9 mouse cellular contexts compared by ENCODE assay signal in the genomic region with DNA sequence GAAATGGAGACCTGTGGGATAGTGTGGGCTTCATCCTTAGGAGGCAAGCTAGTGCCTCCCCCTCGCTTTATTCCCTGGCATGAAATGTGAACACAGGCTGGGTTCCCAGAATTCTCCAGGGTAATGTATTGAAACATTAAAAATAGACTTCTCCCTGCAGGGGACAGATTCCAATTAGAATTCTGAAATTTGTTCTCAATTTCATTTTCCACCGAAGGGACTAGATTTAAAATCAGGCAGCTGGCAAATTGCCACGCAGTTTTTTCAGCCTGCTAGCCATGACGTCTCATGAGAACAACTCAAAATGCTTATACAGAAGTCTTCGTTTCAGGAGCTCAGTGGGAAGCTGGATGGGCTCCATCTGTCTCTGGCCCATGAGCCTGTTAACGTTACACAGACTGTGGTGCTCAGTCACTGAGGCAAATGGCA.
A peak's percentile ranks its signal among the peaks of the same experiment; 100 is the strongest.
DNase-seq lines count a peak whose midpoint lies in the region; ATAC-seq lines count a peak whose summit lies in the region.
"Had no signal": no experiment of that assay in that cellular context is flagged by ENCODE, and none has a peak within 500 bp of the region (broad histone marks: within the 10 kb centered on the region; RNA-seq: fewer than 3 reads in every experiment).

No protein-coding gene starts in this region.

- H3K4me3 ChIP-seq in embryonic facial prominence, embryonic 13.5 days: no peak overlapping the region
- H3K4me3 ChIP-seq in embryonic facial prominence, embryonic 10.5 days: no peak overlapping the region
- H3K4me3 ChIP-seq in hindbrain, embryonic 14.5 days (replicated peaks; ENCODE audit: low read length): no peak overlapping the region
- H3K4me3 ChIP-seq: limb, embryonic 12.5 days had no signal

- H3K9ac ChIP-seq in embryonic facial prominence, embryonic 13.5 days: no peak overlapping the region
- H3K9ac ChIP-seq in hindbrain, embryonic 14.5 days: no peak overlapping the region
- H3K9ac ChIP-seq: limb, embryonic 12.5 days had no signal

- ATAC-seq in embryonic facial prominence, embryonic 13.5 days (ENCODE audit: insufficient number of reproducible peaks, insufficient read depth, low FRiP score, low TSS enrichment, low read depth): 0 out of 2 replicates have a peak, but pooled peaks have one; percentile 52
- ATAC-seq in hindbrain, embryonic 14.5 days (ENCODE audit: low FRiP score): peak; percentile 83

- H3K27me3 ChIP-seq in embryonic facial prominence, embryonic 13.5 days: no peaks in the 10 kb centered on the region
- no peaks in the 10 kb centered on the region for H3K27me3 ChIP-seq in embryonic facial prominence, embryonic 10.5 days (replicated peaks; ENCODE audit: low read depth, poor library complexity, severe bottlenecking)
- H3K27me3 ChIP-seq in hindbrain, embryonic 14.5 days (ENCODE audit: control insufficient read depth, insufficient read depth, low read length): no peaks in the 10 kb centered on the region
- H3K27me3 ChIP-seq: limb, embryonic 12.5 days had no signal

- peak overlapping the region; percentile 60 for H3K27ac ChIP-seq in embryonic facial prominence, embryonic 13.5 days
- no peak overlapping the region for H3K27ac ChIP-seq in embryonic facial prominence, embryonic 10.5 days (replicated peaks)
- no peak overlapping the region; the same call in 1 of the 2 replicates for H3K27ac ChIP-seq in hindbrain, embryonic 14.5 days
- H3K27ac ChIP-seq: limb, embryonic 12.5 days had no signal

- no peaks in the 10 kb centered on the region for H3K36me3 ChIP-seq in embryonic facial prominence, embryonic 13.5 days
- no peaks in the 10 kb centered on the region for H3K36me3 ChIP-seq in embryonic facial prominence, embryonic 10.5 days (replicated peaks)
- H3K36me3 ChIP-seq in hindbrain, embryonic 14.5 days (replicated peaks; ENCODE audit: control insufficient read depth, insufficient read depth): no peaks in the 10 kb centered on the region
- H3K36me3 ChIP-seq: limb, embryonic 12.5 days had no signal

- peaks cover 38% of the 10 kb centered on the region for H3K4me1 ChIP-seq in embryonic facial prominence, embryonic 13.5 days
- H3K4me1 ChIP-seq in embryonic facial prominence, embryonic 10.5 days: peaks cover 6% of the 10 kb centered on the region
- peaks cover 6% of the 10 kb centered on the region for H3K4me1 ChIP-seq in hindbrain, embryonic 14.5 days (replicated peaks; ENCODE audit: control insufficient read depth, insufficient read depth, low read length)

- no peak overlapping the region for H3K4me2 ChIP-seq in embryonic facial prominence, embryonic 13.5 days
- H3K4me2 ChIP-seq in hindbrain, embryonic 14.5 days (replicated peaks): no peak overlapping the region
- H3K4me2 ChIP-seq: limb, embryonic 12.5 days had no signal

- no peaks in the 10 kb centered on the region for H3K9me3 ChIP-seq in embryonic facial prominence, embryonic 13.5 days
- H3K9me3 ChIP-seq in embryonic facial prominence, embryonic 10.5 days: no peaks in the 10 kb centered on the region
- no peaks in the 10 kb centered on the region for H3K9me3 ChIP-seq in hindbrain, embryonic 14.5 days (ENCODE audit: control insufficient read depth, low read length)
- H3K9me3 ChIP-seq: limb, embryonic 12.5 days had no signal

- no peak for DNase-seq in embryonic facial prominence, embryonic 10.5 days (ENCODE audit: low spot score)
- peak; percentile 9 for DNase-seq in urinary bladder, postnatal 25 days (ENCODE audit: low spot score)
- no peak for DNase-seq in urinary bladder, adult 2 months (ENCODE audit: low spot score)
- peak; percentile 77 for DNase-seq in hindbrain, embryonic 14.5 days (ENCODE audit: low spot score)
- peak; percentile 56 to 73 for DNase-seq in left cerebral cortex, adult 8-10 months (ENCODE audit: low spot score in 2 of 2)
- DNase-seq in telencephalon, adult 2 months (ENCODE audit: low read depth, low spot score): peak; percentile 82
- no peak for DNase-seq in spleen, adult 18-20 months

- 16% methylated on average over 6 of the region's 6 CpGs for WGBS in embryonic facial prominence, embryonic 13.5 days
- WGBS in embryonic facial prominence, embryonic 10.5 days: 76% methylated on average over 6 of the region's 6 CpGs
- 25% methylated on average over 6 of the region's 6 CpGs for WGBS in hindbrain, embryonic 14.5 days

Comparison
In these comparisons a context has a peak if more than half of its experiments do, and no peak if none do; other contexts are left out.
1. DNase-seq: peak in urinary bladder, postnatal 25 days (single experiment), hindbrain, embryonic 14.5 days (single experiment), left cerebral cortex, adult 8-10 months (2 of 2) and telencephalon, adult 2 months (single experiment); none in embryonic facial prominence, embryonic 10.5 days (single experiment), urinary bladder, adult 2 months (single experiment) and spleen, adult 18-20 months (0 of 2).